Mouse (Mus musculus) hindbrain, embryonic 11.5 days (tissue): ENCODE measurements around the gene Acrbp. TPM values are rescaled to one million over a fixed set of nuclear protein-coding genes. Genes with fewer than 3 reads are reported as not detected.
"Not testable (repeated sequence)": the region's sequence is repeated elsewhere in the genome, so short reads cannot be mapped to it uniquely, and the experiment has no call there.

Experiments
- ATAC-seq: fragments of 200-750 bp; cut with Nextera tagmentation; 2 replicates; pipeline ENCODE4 v1.8.0; 2017; ENCODE audit warnings: mild to moderate bottlenecking, moderate TSS enrichment, moderate library complexity; ENCODE audit not compliant: low FRiP score
- DNase-seq: peaks from one replicate; pipeline ENCODE4 v3.0.0-alpha.2; 2015; ENCODE audit warnings: low spot score
- H3K27ac ChIP-seq: fragments of 300-500 bp; sonication (generic); 2 replicates; pipeline ENCODE4 v1.5.1; 2014; ENCODE audit warnings: mild to moderate bottlenecking, low read depth, low read length
- H3K27me3 ChIP-seq: fragments of 300-500 bp; sonication (generic); 2 replicates; pipeline ENCODE4 v1.6.1; 2014; ENCODE audit warnings: mild to moderate bottlenecking, low read length, moderate library complexity, mixed read lengths; ENCODE audit not compliant: control insufficient read depth, insufficient read depth
- H3K36me3 ChIP-seq: fragments of 300-500 bp; sonication (generic); 2 replicates; pipeline ENCODE4 v1.6.1; 2014; ENCODE audit warnings: mild to moderate bottlenecking, low read length, moderate library complexity, mixed read lengths; ENCODE audit not compliant: control insufficient read depth, insufficient read depth
- H3K4me1 ChIP-seq: fragments of 300-500 bp; sonication (generic); replicated peaks from 2 replicates; pipeline ENCODE4 v1.6.1; 2014; ENCODE audit warnings: low read length, mixed read lengths; ENCODE audit not compliant: control insufficient read depth, insufficient read depth
- H3K4me2 ChIP-seq: fragments of 300-500 bp; sonication (generic); replicated peaks from 2 replicates; pipeline ENCODE4 v1.6.1; 2014; ENCODE audit warnings: mild to moderate bottlenecking, low read depth, low read length
- H3K4me3 ChIP-seq: fragments of 300-500 bp; sonication (generic); 2 replicates; pipeline ENCODE4 v1.5.1; 2014; ENCODE audit warnings: low read depth, low read length
- H3K9ac ChIP-seq: fragments of 300-500 bp; sonication (generic); 2 replicates; pipeline ENCODE4 v1.6.1; 2014; ENCODE audit warnings: low read depth, low read length
- H3K9me3 ChIP-seq: fragments of 300-500 bp; sonication (generic); 2 replicates; pipeline ENCODE4 v1.6.1; 2016; ENCODE audit warnings: low read length; ENCODE audit not compliant: control insufficient read depth
- WGBS: fragments of 180-500 bp; shearing (Covaris S2); extraction: QIAGEN DNeasy Blood & Tissue Kit; methylation state at CpG from one replicate; pipeline ENCODE4 v1.1.7; 2014; 5-methylcytosine and 5-hydroxymethylcytosine counted together
- polyA plus RNA-seq: library from polyadenylated mRNA; unstranded; fragments of >200 nt; fragmentation: Nextera tagmentation; extraction: Ambion mirVana; gene quantifications from 2 replicates; pipeline ENCODE4 v1.2.1, GENCODE M21; 2014

The Acrbp gene
- polyA plus RNA-seq, 1 experiment from 2014 or later = 12.2 TPM

DNA sequence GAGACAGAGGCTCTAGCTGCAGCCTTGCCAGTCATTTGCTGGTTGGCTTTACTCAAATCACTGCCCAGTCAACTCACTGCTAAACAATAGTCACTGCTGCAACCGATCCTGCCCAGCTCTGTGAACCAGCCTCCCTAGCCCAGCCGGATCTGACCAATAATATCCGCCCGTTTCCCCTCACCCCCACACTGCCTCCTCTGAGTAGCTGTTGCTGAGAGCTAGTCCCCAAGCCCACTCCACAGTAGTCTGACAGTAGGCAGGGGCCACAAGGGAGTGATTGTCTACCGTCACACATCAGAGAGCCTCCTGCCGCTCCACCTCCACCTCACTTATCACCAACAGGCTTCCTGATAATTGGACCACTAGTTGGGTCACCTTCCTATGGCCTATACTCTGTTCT, 12.0 kb downstream of the Acrbp start:
- no peak overlapping the region for H3K4me2 ChIP-seq
- H3K9ac ChIP-seq = no peak overlapping the region
- no peak for ATAC-seq
- no peak for DNase-seq
- H3K4me1 ChIP-seq = no peaks in the 10 kb centered on the region
- H3K27me3 ChIP-seq = no peaks in the 10 kb centered on the region
- 40% methylated on average over 6 of the region's 6 CpGs for WGBS
- no peaks in the 10 kb centered on the region for H3K36me3 ChIP-seq
- H3K27ac ChIP-seq = no peak overlapping the region
- no peaks in the 10 kb centered on the region for H3K9me3 ChIP-seq
- no peak overlapping the region for H3K4me3 ChIP-seq

DNA sequence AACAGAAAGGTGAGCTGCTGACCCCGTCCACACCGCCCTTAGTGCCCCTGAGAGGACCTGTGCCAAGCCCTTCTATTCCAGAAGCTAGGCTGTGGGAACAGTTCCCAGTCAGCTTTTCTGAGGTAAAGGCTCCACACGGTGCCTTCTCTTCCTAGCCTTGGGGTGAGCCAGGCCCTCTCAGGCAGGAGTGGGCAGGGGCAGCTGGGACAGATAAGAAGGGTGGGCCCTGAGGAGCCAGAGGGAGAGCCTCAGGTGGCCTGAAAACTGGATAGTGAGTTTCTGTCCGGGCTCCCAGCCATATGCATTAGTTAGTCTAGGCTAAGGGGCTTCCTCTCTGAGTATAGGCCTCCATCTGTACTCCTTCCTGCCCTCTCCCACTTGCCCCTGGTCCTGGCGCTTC, 13.0 kb downstream of the Acrbp start:
- ATAC-seq = no peak
- no peaks in the 10 kb centered on the region for H3K9me3 ChIP-seq
- H3K4me1 ChIP-seq = no peaks in the 10 kb centered on the region
- 88% methylated on average over 5 of the region's 5 CpGs for WGBS
- DNase-seq = no peak
- no peak overlapping the region for H3K4me2 ChIP-seq
- no peaks in the 10 kb centered on the region for H3K27me3 ChIP-seq
- no peak overlapping the region for H3K9ac ChIP-seq
- no peak overlapping the region for H3K27ac ChIP-seq
- no peak overlapping the region for H3K4me3 ChIP-seq
- H3K36me3 ChIP-seq = no peaks in the 10 kb centered on the region

DNA sequence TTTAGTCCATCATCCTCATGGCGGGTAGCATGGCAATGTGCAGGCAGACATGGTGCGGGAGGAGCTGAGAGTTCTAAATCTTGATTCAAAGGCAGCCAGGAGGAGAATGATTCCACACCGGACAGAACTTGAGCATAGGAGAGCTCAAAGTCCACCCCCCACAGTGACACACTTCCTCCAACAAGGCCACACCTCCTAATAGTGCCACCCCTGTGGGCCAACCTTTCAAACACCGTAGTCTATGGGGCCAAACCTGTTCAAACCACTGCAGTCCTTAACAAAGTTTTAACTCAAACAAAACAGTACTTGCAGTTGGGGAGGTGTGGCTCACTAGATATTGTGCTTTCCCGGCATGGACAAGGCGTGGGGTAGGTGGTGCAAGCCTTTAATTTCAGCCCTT, 14.4 kb downstream of the Acrbp start:
- H3K27me3 ChIP-seq = no peaks in the 10 kb centered on the region
- H3K4me2 ChIP-seq = no peak overlapping the region
- DNase-seq = no peak
- H3K36me3 ChIP-seq = no peaks in the 10 kb centered on the region
- H3K27ac ChIP-seq = no peak overlapping the region
- no peaks in the 10 kb centered on the region for H3K4me1 ChIP-seq
- no peaks in the 10 kb centered on the region for H3K9me3 ChIP-seq
- 91% methylated on average over 6 of the region's 6 CpGs for WGBS
- H3K9ac ChIP-seq = no peak overlapping the region
- no peak overlapping the region for H3K4me3 ChIP-seq
- ATAC-seq = no peak

DNA sequence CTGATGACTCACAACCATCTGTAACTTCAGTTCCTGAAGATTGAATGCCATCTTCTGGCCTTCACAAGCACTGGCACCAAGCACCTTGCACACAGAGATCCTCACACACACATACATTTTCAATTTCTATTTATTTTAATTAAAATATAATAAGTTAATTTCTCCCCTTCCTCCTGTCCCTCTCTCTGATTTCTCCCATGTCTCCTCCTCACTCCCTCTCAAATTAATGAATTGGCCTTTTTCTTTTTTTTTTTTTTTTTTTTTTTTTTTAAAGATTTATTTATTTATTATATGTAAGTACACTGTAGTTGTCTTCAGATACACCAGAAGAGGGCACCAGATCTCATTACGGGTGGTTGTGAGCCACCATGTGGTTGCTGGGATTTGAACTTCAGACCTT, 15.7 kb downstream of the Acrbp start:
- not testable (repeated sequence) for DNase-seq, ATAC-seq, H3K4me2 ChIP-seq, H3K27me3 ChIP-seq, H3K9ac ChIP-seq, H3K27ac ChIP-seq, H3K9me3 ChIP-seq, H3K4me1 ChIP-seq, H3K4me3 ChIP-seq, H3K36me3 ChIP-seq
- no CpG with 5 or more reads among the region's 1 CpGs for WGBS

GRCm38 (mm10) chr6:125067571-125067995, 18.1 kb downstream of the Acrbp start, which contains the start of gene Lpar5:
Lpar5 (plus strand) TSS chr6:125067920.
- Histone ChIP-seq H3K4me2 (no peak within 1 kb of the TSS), H3K9ac (no peak within 1 kb of the TSS), H3K9me3 (no peaks in the 10 kb centered on the region), H3K27ac (no peak within 1 kb of the TSS), H3K4me3 (no peak within 1 kb of the TSS), H3K36me3 (no peaks in the 10 kb centered on the region), H3K27me3 (no peaks in the 10 kb centered on the region), H3K4me1 (no peaks in the 10 kb centered on the region)
- ATAC-seq (no peak), DNase-seq (no peak)
- WGBS = 64% methylated on average over 8 of the region's 8 CpGs

DNA sequence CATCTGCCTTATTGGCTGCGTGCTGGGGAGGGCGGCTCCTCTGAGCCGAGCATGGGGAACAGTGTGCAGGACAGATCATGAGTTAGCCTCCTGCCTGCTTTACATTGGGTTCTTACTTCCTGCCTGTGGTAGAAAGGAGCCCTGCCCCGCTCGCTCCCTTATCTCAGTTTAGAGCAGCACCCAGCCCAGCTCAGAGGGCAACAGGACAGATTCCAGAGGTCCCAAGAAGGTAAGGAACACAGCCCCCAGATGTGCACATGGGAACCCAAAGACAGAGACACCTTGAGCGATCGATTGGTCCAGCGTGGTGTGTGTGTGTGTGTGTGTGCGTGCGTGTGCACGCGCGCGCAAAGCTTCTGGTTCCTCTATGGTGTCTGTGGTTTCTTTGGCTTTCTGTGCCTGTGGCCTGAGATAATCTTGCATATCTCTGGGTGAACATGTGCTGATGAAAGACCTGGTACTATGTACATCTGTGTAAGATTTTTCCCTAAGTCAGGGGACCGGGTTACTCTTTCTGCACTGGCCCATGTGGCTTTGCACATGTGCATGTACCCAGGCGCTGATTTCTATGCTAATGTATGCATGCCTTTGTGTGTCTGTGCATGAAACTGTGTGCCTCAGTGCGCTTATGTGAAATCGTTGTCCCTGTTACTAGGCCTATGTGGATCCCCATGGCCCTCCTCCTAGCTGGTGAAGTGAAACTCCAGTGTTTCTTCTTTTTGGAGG, 21.8 kb downstream of the Acrbp start:
- ATAC-seq (peak; percentile 49; the same call in 1 of the 2 replicates), DNase-seq (no peak)
- H3K4me1 ChIP-seq = no peaks in the 10 kb centered on the region
- H3K9ac ChIP-seq = no peak overlapping the region
- no peak overlapping the region for H3K4me3 ChIP-seq
- WGBS = 84% methylated on average over 18 of the region's 18 CpGs
- H3K27me3 ChIP-seq = no peaks in the 10 kb centered on the region
- no peaks in the 10 kb centered on the region for H3K36me3 ChIP-seq
- H3K27ac ChIP-seq = peak overlapping the region; percentile 49; the same call in 1 of the 2 replicates
- no peak overlapping the region for H3K4me2 ChIP-seq
- no peaks in the 10 kb centered on the region for H3K9me3 ChIP-seq

DNA sequence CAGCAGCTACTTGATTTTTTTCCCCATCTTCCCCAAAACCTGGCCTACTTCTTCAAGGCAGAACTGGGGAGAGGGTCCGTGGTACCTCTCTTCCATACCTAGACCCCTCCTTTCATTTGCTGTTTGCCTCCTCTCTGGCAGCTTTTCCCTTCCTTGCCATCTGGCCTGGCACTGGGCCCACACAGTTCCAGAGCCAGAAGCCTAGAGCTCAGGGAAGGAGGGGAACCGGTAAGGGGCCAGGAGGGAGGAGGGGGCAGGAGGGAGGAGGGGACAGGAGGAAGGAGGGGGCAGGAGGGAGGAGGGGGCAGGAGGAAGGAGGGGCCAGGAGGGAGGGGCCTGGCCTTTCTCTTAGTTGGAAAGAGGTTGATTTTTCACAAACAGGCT, 22.4 kb downstream of the Acrbp start:
- ATAC-seq = no peak
- Histone ChIP-seq H3K4me2 (no peak overlapping the region), H3K36me3 (no peaks in the 10 kb centered on the region), H3K4me1 (no peaks in the 10 kb centered on the region), H3K9ac (no peak overlapping the region), H3K9me3 (no peaks in the 10 kb centered on the region), H3K27me3 (no peaks in the 10 kb centered on the region), H3K27ac (peak overlapping the region; percentile 49; the same call in 1 of the 2 replicates), H3K4me3 (no peak overlapping the region)
- DNase-seq = no peak
- WGBS = 43% methylated on average over 1 of the region's 2 CpGs

- H3K4me2 ChIP-seq = no peak overlapping the region
- no peaks in the 10 kb centered on the region for H3K4me1 ChIP-seq
- DNase-seq (no peak), ATAC-seq (no peak)
- no peaks in the 10 kb centered on the region for H3K27me3 ChIP-seq
- no peak overlapping the region for H3K9ac ChIP-seq
- no peaks in the 10 kb centered on the region for H3K36me3 ChIP-seq
- H3K4me3 ChIP-seq = no peak overlapping the region
- H3K9me3 ChIP-seq = no peaks in the 10 kb centered on the region
- no peak overlapping the region for H3K27ac ChIP-seq
- 82% methylated on average over 8 of the region's 8 CpGs for WGBS
These were observed 24.3 kb downstream of the Acrbp start for GRCm38 (mm10) chr6:125073825-125074224.

DNA sequence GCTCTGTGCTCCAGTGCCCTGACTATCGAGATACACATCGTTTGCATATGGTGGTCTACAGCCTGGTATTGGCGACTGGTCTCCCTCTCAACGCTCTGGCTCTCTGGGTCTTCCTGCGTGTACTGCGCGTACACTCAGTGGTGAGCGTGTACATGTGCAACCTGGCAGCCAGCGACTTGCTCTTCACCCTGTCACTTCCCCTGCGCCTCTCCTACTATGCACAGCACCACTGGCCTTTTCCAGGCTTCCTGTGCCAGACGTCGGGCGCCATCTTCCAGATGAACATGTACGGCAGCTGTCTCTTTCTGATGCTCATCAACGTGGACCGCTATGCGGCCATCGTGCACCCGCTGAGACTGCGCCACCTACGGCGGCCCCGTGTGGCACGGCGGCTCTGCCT, 31.9 kb downstream of the Acrbp start:
- no peak for DNase-seq
- no peaks in the 10 kb centered on the region for H3K9me3 ChIP-seq
- H3K27me3 ChIP-seq = 0 out of 2 replicates have a peak, but pooled peaks cover 3% of the 10 kb centered on the region
- peak overlapping the region; percentile 33 for H3K4me3 ChIP-seq
- H3K36me3 ChIP-seq = no peaks in the 10 kb centered on the region
- peak; percentile 56 for ATAC-seq
- H3K4me1 ChIP-seq = no peaks in the 10 kb centered on the region; the same call in 1 of the 2 replicates
- H3K9ac ChIP-seq = peak overlapping the region; percentile 66
- peak overlapping the region; percentile 79 for H3K27ac ChIP-seq
- WGBS = 23% methylated on average over 25 of the region's 25 CpGs
- H3K4me2 ChIP-seq = peak overlapping the region; percentile 68
